Comparison of ENCODE assay signal across 14 mouse cellular contexts in the genomic region with DNA sequence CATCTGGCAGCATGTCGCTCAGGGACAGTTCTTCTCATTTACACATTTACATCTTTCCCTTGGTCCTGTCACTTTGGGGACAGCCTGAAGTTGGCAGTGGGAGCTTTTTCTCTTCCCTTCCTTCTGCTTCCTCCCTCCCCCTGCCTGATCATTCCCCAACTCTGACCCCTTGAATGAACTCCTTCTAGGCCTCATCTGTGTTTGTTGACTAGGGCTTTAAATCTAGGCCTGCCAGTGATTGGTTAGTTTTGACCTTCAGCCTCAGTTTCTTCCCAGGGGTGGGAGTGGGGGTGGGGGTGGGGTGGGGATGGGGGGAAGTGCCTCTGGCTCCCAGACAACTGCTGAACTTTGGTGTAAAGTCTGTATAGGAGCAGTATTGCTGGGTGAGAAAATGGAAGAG.
"Had no signal": no experiment of that assay in that cellular context is flagged by ENCODE, and none has a peak within 500 bp of the region (broad histone marks: within the 10 kb centered on the region; RNA-seq: fewer than 3 reads in every experiment).

No protein-coding gene starts in this region.

- H3K4me2 ChIP-seq: liver, embryonic 11.5 days; liver, embryonic 15.5 days; midbrain, embryonic 12.5 days; neural tube, embryonic 12.5 days had no signal

- H3K27ac ChIP-seq: layer of hippocampus, adult 2 months; liver, embryonic 15.5 days; midbrain, embryonic 12.5 days; neural tube, embryonic 12.5 days; stomach, postnatal 0 days had no signal

- DNase-seq: kidney, postnatal 10 days; kidney, postnatal 4 days; left cerebral cortex, postnatal 4 days; lung, adult 2 months; lung, postnatal 4 days; thymus, postnatal 4 days had no signal

- H3K4me3 ChIP-seq: layer of hippocampus, adult 2 months; liver, embryonic 15.5 days; midbrain, embryonic 12.5 days; myocyte; neural tube, embryonic 12.5 days had no signal

- ATAC-seq: lung, postnatal 0 days had no signal

- H3K36me3 ChIP-seq: liver, embryonic 15.5 days had no signal

- H3K9ac ChIP-seq: liver, embryonic 15.5 days; midbrain, embryonic 12.5 days; neural tube, embryonic 12.5 days had no signal

- H3K9me3 ChIP-seq: liver, embryonic 15.5 days; midbrain, embryonic 12.5 days; neural tube, embryonic 12.5 days had no signal

- H3K27me3 ChIP-seq: liver, embryonic 15.5 days; midbrain, embryonic 12.5 days; neural tube, embryonic 12.5 days had no signal

- H3K4me1 ChIP-seq: liver, embryonic 15.5 days; neural tube, embryonic 12.5 days had no signal
